Mouse (Mus musculus) heart, embryonic 13.5 days (tissue): Measurements from ENCODE around the gene 2610008E11Rik. TPM values are rescaled to one million over a fixed set of nuclear protein-coding genes. Genes with fewer than 3 reads are reported as not detected.
"Not testable (repeated sequence)": the region's sequence is repeated elsewhere in the genome, so short reads cannot be mapped to it uniquely, and the experiment has no call there.

Source experiments
- ATAC-seq: fragments of 200-750 bp; cut with Nextera tagmentation; 2 replicates; pipeline ENCODE4 v1.8.0; 2017; ENCODE audit warnings: moderate TSS enrichment; ENCODE audit not compliant: insufficient number of reproducible peaks, low FRiP score, low TSS enrichment; ENCODE audit errors: extremely low read depth
- H3K27ac ChIP-seq: fragments of 300-500 bp; sonication (generic); replicated peaks from 2 replicates; pipeline ENCODE4 v1.5.1; 2015; ENCODE audit warnings: moderate library complexity, mild to moderate bottlenecking, inconsistent platforms
- H3K27me3 ChIP-seq: fragments of 300-500 bp; sonication (generic); replicated peaks from 2 replicates; pipeline ENCODE4 v1.6.1; 2015; ENCODE audit warnings: mild to moderate bottlenecking, inconsistent platforms
- H3K36me3 ChIP-seq: fragments of 300-500 bp; sonication (generic); 2 replicates; pipeline ENCODE4 v1.6.1; 2015; ENCODE audit warnings: mild to moderate bottlenecking, inconsistent platforms
- H3K4me1 ChIP-seq: fragments of 300-500 bp; sonication (generic); 2 replicates; pipeline ENCODE4 v1.6.1; 2015; ENCODE audit warnings: inconsistent platforms
- H3K4me2 ChIP-seq: fragments of 300-500 bp; sonication (generic); 2 replicates; pipeline ENCODE4 v1.6.1; 2015; ENCODE audit warnings: inconsistent platforms, mild to moderate bottlenecking, moderate library complexity
- H3K4me3 ChIP-seq: fragments of 300-500 bp; sonication (generic); 2 replicates; pipeline ENCODE4 v1.5.1; 2015; ENCODE audit warnings: moderate library complexity, mild to moderate bottlenecking, inconsistent platforms
- H3K9ac ChIP-seq: fragments of 300-500 bp; sonication (generic); 2 replicates; pipeline ENCODE4 v1.6.1; 2015; ENCODE audit warnings: inconsistent platforms, mild to moderate bottlenecking, moderate library complexity
- H3K9me3 ChIP-seq: fragments of 300-500 bp; sonication (generic); 2 replicates; pipeline ENCODE4 v1.6.1; 2016; ENCODE audit warnings: inconsistent platforms
- WGBS: fragments of 180-500 bp; shearing (Covaris S2); methylation state at CpG from one replicate; pipeline ENCODE4 v1.1.7; 2015; ENCODE audit warnings: mixed read lengths; 5-methylcytosine and 5-hydroxymethylcytosine counted together
- polyA plus RNA-seq: library from polyadenylated mRNA; unstranded; fragments of >200 nt; fragmentation: Nextera tagmentation; extraction: Ambion mirVana; gene quantifications from 2 replicates; pipeline ENCODE4 v1.2.1, GENCODE M21; 2015

Gene 2610008E11Rik
- polyA plus RNA-seq, 1 experiment from 2014 or later, result 16.7 TPM

DNA sequence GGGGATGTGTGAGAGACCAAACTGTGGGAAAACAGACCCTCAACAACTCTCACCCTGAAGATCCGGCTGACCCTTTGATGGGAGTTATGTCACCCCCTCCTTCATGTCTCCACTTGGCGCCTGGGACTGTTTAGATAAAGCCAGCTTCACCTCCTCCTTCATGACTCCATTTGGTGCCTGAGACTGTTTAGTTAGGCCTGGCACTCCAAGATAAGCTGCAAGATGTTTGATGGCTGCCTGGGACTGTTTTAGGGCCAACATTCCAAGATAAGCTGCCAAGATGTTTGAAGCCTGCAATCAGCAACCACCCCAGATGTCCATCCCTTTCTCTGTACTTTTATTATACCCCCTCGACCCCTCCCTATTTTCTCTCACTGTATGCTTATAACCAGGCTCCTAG lies 40.0 kb downstream of the 2610008E11Rik start:
- H3K4me3 ChIP-seq, ATAC-seq, H3K4me1 ChIP-seq, H3K27ac ChIP-seq, H3K4me2 ChIP-seq, H3K9ac ChIP-seq, H3K27me3 ChIP-seq: not testable (repeated sequence)
- Histone ChIP-seq H3K9me3 (peaks cover 32% of the 10 kb centered on the region), H3K36me3 (peaks cover 44% of the 10 kb centered on the region)
- 28% methylated on average over 3 of the region's 3 CpGs for WGBS

DNA sequence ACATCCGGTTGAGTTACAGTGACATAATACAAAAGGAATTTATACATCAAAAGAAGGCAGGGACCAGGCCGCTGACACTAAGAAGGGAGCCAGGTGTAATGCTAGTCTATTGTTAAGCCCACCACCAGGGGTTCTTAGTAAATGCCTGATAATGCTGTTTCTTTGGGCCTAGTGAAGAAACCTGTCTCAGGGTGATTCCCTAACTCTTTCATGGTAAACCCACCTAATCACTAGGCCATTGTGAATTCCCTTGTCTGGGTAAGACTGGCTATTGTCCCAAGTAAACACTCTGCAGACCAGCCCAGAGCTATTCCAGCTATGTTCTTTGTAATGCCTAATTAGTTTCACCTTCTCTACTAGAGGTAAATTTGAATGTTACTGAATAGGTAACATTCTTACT lies 54.9 kb downstream of the 2610008E11Rik start:
- H3K4me1 ChIP-seq, ATAC-seq, H3K4me3 ChIP-seq, H3K27me3 ChIP-seq, H3K9ac ChIP-seq, H3K4me2 ChIP-seq, H3K27ac ChIP-seq, H3K36me3 ChIP-seq: not testable (repeated sequence)
- peaks cover 42% of the 10 kb centered on the region for H3K9me3 ChIP-seq
- 77% methylated on average over 2 of the region's 2 CpGs for WGBS

DNA sequence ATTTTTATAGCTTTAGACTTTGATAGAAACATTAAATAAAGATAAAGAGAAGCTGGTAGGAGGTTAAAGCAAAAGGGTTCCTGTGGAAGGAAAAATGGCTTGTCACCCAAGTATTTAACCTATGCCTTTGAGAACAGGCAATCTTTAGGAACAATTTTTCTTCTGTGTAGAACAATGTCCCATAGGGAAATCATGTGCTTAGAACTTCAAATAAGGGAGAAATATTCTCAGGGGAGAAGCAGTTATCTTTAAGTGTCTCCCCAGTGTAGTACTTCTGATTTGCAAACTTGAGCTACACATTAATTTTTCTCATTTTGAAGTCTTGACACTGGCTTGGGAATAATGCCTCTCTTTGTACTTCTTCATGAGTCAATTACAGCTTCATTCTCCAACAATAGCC lies 69.0 kb downstream of the 2610008E11Rik start, which contains the start of gene Olfr57:
Gene Olfr57 (plus strand): TSS at position 301 of the 400 bp plus-strand sequence.
- Histone ChIP-seq H3K9me3 (peaks cover 12% of the 10 kb centered on the region), H3K4me2 (no peak within 1 kb of the TSS), H3K4me1 (no peaks in the 10 kb centered on the region), H3K9ac (no peak within 1 kb of the TSS), H3K27ac (no peak within 1 kb of the TSS), H3K36me3 (no peaks in the 10 kb centered on the region), H3K27me3 (no peaks in the 10 kb centered on the region), H3K4me3 (no peak within 1 kb of the TSS)
- ATAC-seq, result no peak

Other genes starting within 250 kb of the 2610008E11Rik start
- gene Olfr1356, start 245.4 kb downstream of the 2610008E11Rik start, polyA plus RNA-seq, result not detected in 2 replicates
- not detected in 2 replicates for gene Olfr1355, start 222.1 kb downstream of the 2610008E11Rik start, polyA plus RNA-seq
- not detected in 2 replicates for gene Olfr1354, start 184.4 kb downstream of the 2610008E11Rik start, polyA plus RNA-seq
- not detected in 2 replicates for gene Olfr8, start 147.0 kb downstream of the 2610008E11Rik start, polyA plus RNA-seq
- not detected in 2 replicates for gene Olfr1353, start 134.3 kb downstream of the 2610008E11Rik start, polyA plus RNA-seq
- gene Olfr1352, start 116.5 kb downstream of the 2610008E11Rik start, polyA plus RNA-seq, result not detected in 2 replicates
- not detected in 2 replicates for gene Olfr1351, start 85.1 kb downstream of the 2610008E11Rik start, polyA plus RNA-seq
- gene Olfr57, start 68.9 kb downstream of the 2610008E11Rik start, polyA plus RNA-seq, result 0.23 TPM in 1 of 2 replicates, not detected in the other
- gene Vmn2r80, start 51.2 kb upstream of the 2610008E11Rik start, polyA plus RNA-seq, result not detected in 2 replicates
- not detected in 2 replicates for gene Vmn2r81, start 150.1 kb upstream of the 2610008E11Rik start, polyA plus RNA-seq